Mouse (Mus musculus): Measurements from ENCODE around the gene Rpap2. TPM values are rescaled to one million over a fixed set of nuclear protein-coding genes. Genes with fewer than 3 reads are reported as not detected.

The Rpap2 gene
- polyA plus RNA-seq, 1 experiment from 2014 or later, result 5.7 TPM

GRCm38 (mm10) chr5:107637106-107637505, 39.9 kb downstream of the Rpap2 start:
- H3K27ac ChIP-seq, result no peak overlapping the region
- no peak for ATAC-seq (ENCODE audit: low read depth)
- H3K4me1 ChIP-seq (replicated peaks), result no peaks in the 10 kb centered on the region
- peaks cover 6% of the 10 kb centered on the region for H3K36me3 ChIP-seq
- H3K4me2 ChIP-seq, result no peak overlapping the region
- no peaks in the 10 kb centered on the region for H3K9me3 ChIP-seq (replicated peaks)
- H3K9ac ChIP-seq, result no peak overlapping the region
- DNase-seq, result no peak
- 72% methylated on average over 1 of the region's 1 CpGs for WGBS (ENCODE audit: insufficient replicate concordance)
- no peaks in the 10 kb centered on the region for H3K27me3 ChIP-seq
- no peak overlapping the region for H3K4me3 ChIP-seq (replicated peaks)

GRCm38 (mm10) chr5:107638366-107638765, 41.2 kb downstream of the Rpap2 start:
- Histone ChIP-seq H3K36me3 (peaks cover 6% of the 10 kb centered on the region), H3K27me3 (no peaks in the 10 kb centered on the region), H3K4me3 (replicated peaks) (no peak overlapping the region), H3K4me1 (replicated peaks) (no peaks in the 10 kb centered on the region), H3K27ac (no peak overlapping the region), H3K9me3 (replicated peaks) (no peaks in the 10 kb centered on the region), H3K4me2 (no peak overlapping the region), H3K9ac (no peak overlapping the region)
- ATAC-seq (ENCODE audit: low read depth) (no peak), DNase-seq (no peak)
- WGBS (ENCODE audit: insufficient replicate concordance), result 79% methylated on average over 8 of the region's 8 CpGs

- no peaks in the 10 kb centered on the region for H3K36me3 ChIP-seq
- no peak overlapping the region for H3K4me2 ChIP-seq
- WGBS (ENCODE audit: insufficient replicate concordance), result 37% methylated on average over 2 of the region's 2 CpGs
- no peak overlapping the region for H3K9ac ChIP-seq
- peak; percentile 85 for ATAC-seq (ENCODE audit: low read depth)
- H3K4me1 ChIP-seq (replicated peaks), result peaks cover 24% of the 10 kb centered on the region
- no peaks in the 10 kb centered on the region for H3K9me3 ChIP-seq (replicated peaks)
- H3K4me3 ChIP-seq (replicated peaks), result no peak overlapping the region
- H3K27ac ChIP-seq, result no peak overlapping the region
- no peaks in the 10 kb centered on the region for H3K27me3 ChIP-seq
- peak; percentile 14 for DNase-seq
Measured at GRCm38 (mm10) chr5:107644595-107644994, 47.4 kb downstream of the Rpap2 start.

- Histone ChIP-seq H3K4me2 (no peak overlapping the region), H3K27me3 (no peaks in the 10 kb centered on the region), H3K4me1 (replicated peaks) (peaks cover 32% of the 10 kb centered on the region), H3K4me3 (replicated peaks) (no peak overlapping the region), H3K27ac (no peak overlapping the region), H3K36me3 (no peaks in the 10 kb centered on the region), H3K9ac (no peak overlapping the region), H3K9me3 (replicated peaks) (no peaks in the 10 kb centered on the region)
- ATAC-seq (ENCODE audit: low read depth) (no peak), DNase-seq (no peak)
- WGBS (ENCODE audit: insufficient replicate concordance), result 61% methylated on average over 2 of the region's 2 CpGs
Measured at GRCm38 (mm10) chr5:107645935-107646334, 48.8 kb downstream of the Rpap2 start.

- Histone ChIP-seq H3K27me3 (no peaks in the 10 kb centered on the region), H3K9ac (no peak overlapping the region), H3K36me3 (no peaks in the 10 kb centered on the region), H3K4me1 (replicated peaks) (peaks cover 38% of the 10 kb centered on the region), H3K4me2 (no peak overlapping the region), H3K27ac (no peak overlapping the region), H3K4me3 (replicated peaks) (no peak overlapping the region), H3K9me3 (replicated peaks) (no peaks in the 10 kb centered on the region)
- ATAC-seq (ENCODE audit: low read depth), result no peak
- WGBS (ENCODE audit: insufficient replicate concordance), result 74% methylated on average over 4 of the region's 4 CpGs
- no peak for DNase-seq
Measured at GRCm38 (mm10) chr5:107647580-107647979, 50.4 kb downstream of the Rpap2 start.

GRCm38 (mm10) chr5:107648552-107649125, 51.5 kb downstream of the Rpap2 start:
- no peak overlapping the region for H3K9ac ChIP-seq
- 46% methylated on average over 5 of the region's 5 CpGs for WGBS (ENCODE audit: insufficient replicate concordance)
- no peak overlapping the region for H3K4me3 ChIP-seq (replicated peaks)
- no peak overlapping the region for H3K4me2 ChIP-seq
- H3K9me3 ChIP-seq (replicated peaks), result no peaks in the 10 kb centered on the region
- no peak for ATAC-seq (ENCODE audit: low read depth)
- DNase-seq, result no peak
- H3K4me1 ChIP-seq (replicated peaks), result peaks cover 38% of the 10 kb centered on the region
- H3K27me3 ChIP-seq, result no peaks in the 10 kb centered on the region
- H3K36me3 ChIP-seq, result no peaks in the 10 kb centered on the region
- H3K27ac ChIP-seq, result no peak overlapping the region

- DNase-seq, result no peak
- Histone ChIP-seq H3K36me3 (no peaks in the 10 kb centered on the region), H3K27me3 (no peaks in the 10 kb centered on the region), H3K4me3 (replicated peaks) (no peak overlapping the region), H3K4me1 (replicated peaks) (peaks cover 30% of the 10 kb centered on the region), H3K27ac (no peak overlapping the region), H3K9me3 (replicated peaks) (no peaks in the 10 kb centered on the region), H3K9ac (no peak overlapping the region), H3K4me2 (no peak overlapping the region)
- 38% methylated on average over 2 of the region's 2 CpGs for WGBS (ENCODE audit: insufficient replicate concordance)
- ATAC-seq (ENCODE audit: low read depth), result no peak
Measured at GRCm38 (mm10) chr5:107649680-107650079, 52.5 kb downstream of the Rpap2 start.

GRCm38 (mm10) chr5:107650427-107650826, 53.3 kb downstream of the Rpap2 start:
- H3K36me3 ChIP-seq, result no peaks in the 10 kb centered on the region
- peaks cover 26% of the 10 kb centered on the region for H3K4me1 ChIP-seq (replicated peaks)
- H3K27ac ChIP-seq, result no peak overlapping the region
- no peaks in the 10 kb centered on the region for H3K9me3 ChIP-seq (replicated peaks)
- no peak overlapping the region for H3K4me3 ChIP-seq (replicated peaks)
- DNase-seq, result no peak
- H3K9ac ChIP-seq, result no peak overlapping the region
- WGBS (ENCODE audit: insufficient replicate concordance), result 70% methylated on average over 1 of the region's 1 CpGs
- no peak for ATAC-seq (ENCODE audit: low read depth)
- no peaks in the 10 kb centered on the region for H3K27me3 ChIP-seq
- no peak overlapping the region for H3K4me2 ChIP-seq

GRCm38 (mm10) chr5:107652055-107652660, 55.0 kb downstream of the Rpap2 start:
- Histone ChIP-seq H3K27me3 (no peaks in the 10 kb centered on the region), H3K9me3 (replicated peaks) (no peaks in the 10 kb centered on the region), H3K27ac (no peak overlapping the region), H3K4me3 (replicated peaks) (no peak overlapping the region), H3K9ac (no peak overlapping the region), H3K36me3 (no peaks in the 10 kb centered on the region), H3K4me1 (replicated peaks) (peaks cover 22% of the 10 kb centered on the region), H3K4me2 (no peak overlapping the region)
- WGBS (ENCODE audit: insufficient replicate concordance), result 43% methylated on average over 4 of the region's 4 CpGs
- DNase-seq (no peak), ATAC-seq (ENCODE audit: low read depth) (no peak)

- no peaks in the 10 kb centered on the region for H3K9me3 ChIP-seq (replicated peaks)
- no peak for ATAC-seq (ENCODE audit: low read depth)
- no peak overlapping the region for H3K27ac ChIP-seq
- no peaks in the 10 kb centered on the region for H3K4me1 ChIP-seq (replicated peaks)
- no peaks in the 10 kb centered on the region for H3K36me3 ChIP-seq
- H3K9ac ChIP-seq, result no peak overlapping the region
- H3K4me2 ChIP-seq, result no peak overlapping the region
- H3K4me3 ChIP-seq (replicated peaks), result no peak overlapping the region
- H3K27me3 ChIP-seq, result no peaks in the 10 kb centered on the region; the same call in 1 of the 2 replicates
- 41% methylated on average over 5 of the region's 5 CpGs for WGBS (ENCODE audit: insufficient replicate concordance)
- no peak for DNase-seq
Measured at GRCm38 (mm10) chr5:107678392-107678791, 81.2 kb downstream of the Rpap2 start.

GRCm38 (mm10) chr5:107681300-107681699, 84.1 kb downstream of the Rpap2 start:
- H3K9me3 ChIP-seq (replicated peaks), result no peaks in the 10 kb centered on the region
- H3K9ac ChIP-seq, result no peak overlapping the region
- no peaks in the 10 kb centered on the region for H3K36me3 ChIP-seq
- DNase-seq (no peak), ATAC-seq (ENCODE audit: low read depth) (no peak)
- H3K27ac ChIP-seq, result no peak overlapping the region
- H3K4me3 ChIP-seq (replicated peaks), result no peak overlapping the region
- 53% methylated on average over 5 of the region's 5 CpGs for WGBS (ENCODE audit: insufficient replicate concordance)
- peaks cover 9% of the 10 kb centered on the region; the same call in 1 of the 2 replicates for H3K27me3 ChIP-seq
- no peak overlapping the region for H3K4me2 ChIP-seq
- H3K4me1 ChIP-seq (replicated peaks), result no peaks in the 10 kb centered on the region

GRCm38 (mm10) chr5:107684380-107684779, 87.2 kb downstream of the Rpap2 start:
- ATAC-seq (ENCODE audit: low read depth) (no peak), DNase-seq (no peak)
- H3K27me3 ChIP-seq, result peaks cover 33% of the 10 kb centered on the region
- no peak overlapping the region for H3K4me3 ChIP-seq (replicated peaks)
- no peaks in the 10 kb centered on the region for H3K9me3 ChIP-seq (replicated peaks)
- no peak overlapping the region for H3K4me2 ChIP-seq
- H3K9ac ChIP-seq, result no peak overlapping the region
- WGBS (ENCODE audit: insufficient replicate concordance), result 44% methylated on average over 2 of the region's 2 CpGs
- H3K27ac ChIP-seq, result no peak overlapping the region
- H3K36me3 ChIP-seq, result no peaks in the 10 kb centered on the region
- peaks cover 12% of the 10 kb centered on the region for H3K4me1 ChIP-seq (replicated peaks)

Data from liver, embryonic 13.5 days (tissue).